ENCODE assay signal across 19 mouse cellular contexts in the genomic region with DNA sequence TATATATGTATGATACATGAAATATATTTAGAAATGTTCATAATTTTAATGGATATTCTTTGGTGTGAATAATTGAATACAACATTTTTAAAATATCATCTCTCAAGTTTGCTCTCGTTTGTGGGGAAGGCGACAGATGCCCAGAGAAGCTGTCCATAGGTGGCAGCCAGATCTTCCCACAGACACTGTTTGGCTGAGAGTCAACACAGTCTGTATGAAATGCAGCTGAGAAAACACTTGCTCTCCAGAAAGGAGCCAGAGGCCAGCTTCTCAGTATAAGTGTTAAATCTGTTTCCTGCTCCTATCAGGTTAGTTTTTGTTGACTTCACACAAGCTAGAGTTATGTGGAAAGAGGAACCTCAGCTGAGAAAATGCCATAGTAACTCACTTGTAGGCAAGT. TPM values are rescaled to one million over a fixed set of nuclear protein-coding genes. Genes with fewer than 3 reads are reported as not detected.
DNase-seq lines count a peak whose midpoint lies in the region; ATAC-seq and TF ChIP-seq lines count a peak whose summit lies in the region.
"Had no signal": no experiment of that assay in that cellular context is flagged by ENCODE, and none has a peak within 500 bp of the region (broad histone marks: within the 10 kb centered on the region; RNA-seq: fewer than 3 reads in every experiment).

No protein-coding gene starts in this region.

- H3K9ac ChIP-seq in limb, embryonic 14.5 days (ENCODE audit: low read depth, low read length, severe bottlenecking): no peak overlapping the region
- H3K9ac ChIP-seq: heart, embryonic 15.5 days; liver, embryonic 14.5 days; midbrain, embryonic 15.5 days; neural tube, embryonic 13.5 days; stomach, embryonic 15.5 days had no signal

- H3K4me2 ChIP-seq in limb, embryonic 14.5 days (replicated peaks; ENCODE audit: low read depth, low read length, severe bottlenecking): no peak overlapping the region
- H3K4me2 ChIP-seq: heart, embryonic 15.5 days; midbrain, embryonic 15.5 days; neural tube, embryonic 13.5 days; stomach, embryonic 15.5 days had no signal

- ATAC-seq in limb, embryonic 14.5 days (ENCODE audit: low FRiP score, low read depth): no peak
- ATAC-seq: hindbrain, embryonic 16.5 days; midbrain, embryonic 15.5 days had no signal

- no peak overlapping the region for H3K27ac ChIP-seq in limb, embryonic 14.5 days (replicated peaks; ENCODE audit: low read depth, low read length)
- no peak overlapping the region for H3K27ac ChIP-seq in limb, embryonic 10.5 days
- H3K27ac ChIP-seq: heart, embryonic 15.5 days; left cerebral cortex, adult 2 months; liver, embryonic 14.5 days; midbrain, embryonic 15.5 days; neural tube, embryonic 13.5 days; stomach, embryonic 15.5 days had no signal

- no peak for TF ChIP-seq POLR2A in limb, embryonic 14.5 days (IDR thresholded peaks at IDR 0.05; ENCODE audit: borderline replicate concordance, extremely low read depth, insufficient read depth, insufficient read length)

- no peaks in the 10 kb centered on the region for H3K36me3 ChIP-seq in limb, embryonic 14.5 days (ENCODE audit: control insufficient read depth, insufficient read depth, low read length)
- H3K36me3 ChIP-seq in limb, embryonic 10.5 days: no peaks in the 10 kb centered on the region
- H3K36me3 ChIP-seq: heart, embryonic 15.5 days; stomach, embryonic 15.5 days had no signal

- 82% methylated on average over 2 of the region's 2 CpGs for WGBS in limb, embryonic 14.5 days
- 92% methylated on average over 2 of the region's 2 CpGs for WGBS in limb, embryonic 10.5 days

- no peak overlapping the region for H3K4me3 ChIP-seq in limb, embryonic 14.5 days (replicated peaks; ENCODE audit: low read length)
- no peak overlapping the region for H3K4me3 ChIP-seq in limb, embryonic 10.5 days
- H3K4me3 ChIP-seq: heart, embryonic 15.5 days; left cerebral cortex, adult 2 months; midbrain, embryonic 15.5 days; neural tube, embryonic 13.5 days; stomach, embryonic 15.5 days had no signal

- no peaks in the 10 kb centered on the region for H3K27me3 ChIP-seq in limb, embryonic 14.5 days (ENCODE audit: control insufficient read depth, insufficient read depth, low read length)
- H3K27me3 ChIP-seq in limb, embryonic 10.5 days (ENCODE audit: low read depth, poor library complexity, severe bottlenecking): no peaks in the 10 kb centered on the region
- H3K27me3 ChIP-seq: heart, embryonic 15.5 days; midbrain, embryonic 15.5 days; neural tube, embryonic 13.5 days; stomach, embryonic 15.5 days had no signal

- DNase-seq in cerebellum, adult 9-10 months: peak; percentile 52
- DNase-seq in cerebellum, adult 11 months: no peak
- DNase-seq in limb, embryonic 14.5 days (ENCODE audit: low spot score): peak; percentile 4
- no peak for DNase-seq in limb, embryonic 10.5 days (ENCODE audit: low spot score)
- DNase-seq in layer of hippocampus, postnatal 10 days (ENCODE audit: low spot score in 2 of 2): peak; percentile 38 to 39
- DNase-seq in right cerebral cortex, postnatal 25 days: peak; percentile 49
- DNase-seq in Muller cell, postnatal 12 days (ENCODE audit: inconsistent ontology term): no peak
- no peak for DNase-seq in thymus, postnatal 14 days
- DNase-seq: adrenal gland, postnatal 14 days; embryo, embryonic 11 days; kidney, adult 9 months; lung, postnatal 4 days had no signal

- no peaks in the 10 kb centered on the region for H3K9me3 ChIP-seq in limb, embryonic 14.5 days (ENCODE audit: control insufficient read depth, low read length)
- H3K9me3 ChIP-seq in limb, embryonic 10.5 days (replicated peaks): no peaks in the 10 kb centered on the region
- H3K9me3 ChIP-seq: heart, embryonic 15.5 days; midbrain, embryonic 15.5 days; neural tube, embryonic 13.5 days; stomach, embryonic 15.5 days had no signal

- H3K4me1 ChIP-seq in limb, embryonic 14.5 days (ENCODE audit: control insufficient read depth, insufficient read depth, low read length): peaks cover 8% of the 10 kb centered on the region
- H3K4me1 ChIP-seq in limb, embryonic 10.5 days: peaks cover 9% of the 10 kb centered on the region

RNA-seq across cellular contexts. Expression of gene 1700010I14Rik, which starts 1.6 kb away (rescaled TPM):
- 0.77 and 0.98 TPM in 2 replicates for polyA plus RNA-seq in limb, embryonic 14.5 days (2012; rRNA removed)
- polyA plus RNA-seq in limb, embryonic 14.5 days (2014; fragmentation: Nextera tagmentation; extraction: Ambion mirVana): 0.41 and 0.45 TPM in 2 replicates
- polyA plus RNA-seq in limb, embryonic 10.5 days (2016; fragmentation: Nextera tagmentation; extraction: Ambion mirVana): 2.0 and 2.4 TPM in 2 replicates
- 1 to 10 TPM; 1.7 to 2.3 TPM for total RNA-seq in layer of hippocampus, postnatal 10 days (2021)

Comparison
In these comparisons a context has a peak if more than half of its experiments do, and no peak if none do; other contexts are left out.
1. DNase-seq: peak in cerebellum, adult 9-10 months (single experiment), limb, embryonic 14.5 days (single experiment), layer of hippocampus, postnatal 10 days (2 of 2) and right cerebral cortex, postnatal 25 days (single experiment); none in cerebellum, adult 11 months (single experiment), limb, embryonic 10.5 days (single experiment), Muller cell, postnatal 12 days (single experiment) and thymus, postnatal 14 days (single experiment).